Mouse (Mus musculus): ENCODE measurements around the gene Olfr105-ps. TPM values are rescaled to one million over a fixed set of nuclear protein-coding genes. Genes with fewer than 3 reads are reported as not detected.

The Olfr105-ps gene
- total RNA-seq (2015; ENCODE audit: low replicate concordance) (not detected in 2 replicates), total RNA-seq (2017; ENCODE audit: low replicate concordance) (not detected in 2 replicates)

- ATAC-seq (replicated peaks; ENCODE audit: low FRiP score, poor library complexity, severe bottlenecking) = no peak
These were observed at the start of gene Olfr105-ps for GRCm38 (mm10) chr17:37378733-37379132. Gene Olfr105-ps, plus strand, starts transcription at chr17:37379033.

GRCm38 (mm10) chr17:37339598-37339997 is 39.2 kb upstream of the Olfr105-ps start, which contains the start of gene Olfr103:
Gene Olfr103, minus strand, starts transcription at chr17:37339698.
- ATAC-seq (replicated peaks; ENCODE audit: low FRiP score, poor library complexity, severe bottlenecking) = no peak

DNA sequence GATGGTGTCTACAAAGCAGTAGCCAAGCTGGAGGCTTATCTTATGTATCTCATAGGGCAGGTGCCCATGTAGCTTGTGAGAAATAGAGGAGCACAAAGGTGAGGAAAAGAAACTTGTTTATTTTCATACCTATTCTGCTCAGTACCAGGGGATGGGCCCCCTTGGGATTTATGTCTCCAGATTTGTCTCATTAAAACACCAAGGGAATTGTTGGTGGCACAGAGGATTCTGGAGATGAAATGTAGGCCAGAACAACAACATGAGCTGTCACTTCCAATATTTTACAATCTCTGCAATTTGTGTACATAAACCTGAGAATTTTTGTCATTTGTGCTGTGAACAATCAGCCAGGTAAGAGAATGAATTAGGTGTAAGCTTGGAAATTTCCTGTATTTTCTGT is 19.6 kb upstream of the Olfr105-ps start, which contains the start of gene Olfr104-ps:
Gene Olfr104-ps, plus strand, starts transcription at position 301 of the 400 bp plus-strand sequence.
- ATAC-seq (replicated peaks; ENCODE audit: low FRiP score, poor library complexity, severe bottlenecking) = no peak

- ATAC-seq (replicated peaks; ENCODE audit: low FRiP score, poor library complexity, severe bottlenecking) = no peak
These were observed 11.3 kb downstream of the Olfr105-ps start, which contains the start of gene Olfr106-ps for GRCm38 (mm10) chr17:37390093-37390492. Gene Olfr106-ps, plus strand, starts transcription at chr17:37390393.

GRCm38 (mm10) chr17:37398926-37399325 is 20.1 kb downstream of the Olfr105-ps start, which contains the start of gene Olfr107:
Gene Olfr107, plus strand, starts transcription at chr17:37399226.
- no peak for ATAC-seq (replicated peaks; ENCODE audit: low FRiP score, poor library complexity, severe bottlenecking)

DNA sequence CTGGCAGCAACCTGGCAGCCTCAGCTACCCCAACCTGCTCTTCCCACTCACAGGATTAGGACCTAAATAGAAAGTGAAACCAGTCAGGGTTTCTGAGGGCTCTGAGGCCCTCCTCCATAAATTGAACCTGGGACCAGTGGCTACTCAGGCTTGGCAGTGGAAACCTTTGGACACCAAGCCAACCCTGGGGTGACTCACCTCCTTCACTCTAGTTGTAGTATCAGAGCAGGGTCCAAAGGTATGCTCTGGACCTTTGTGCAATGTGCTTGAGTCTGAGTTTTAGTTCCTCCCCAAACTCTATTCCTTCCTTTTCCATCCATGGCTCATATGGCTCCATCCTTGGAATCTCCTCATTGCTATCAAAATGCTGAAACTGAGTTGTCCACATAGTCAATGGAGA is 34.5 kb downstream of the Olfr105-ps start:
- ATAC-seq (replicated peaks; ENCODE audit: low FRiP score, poor library complexity, severe bottlenecking) = no peak

Other genes with a start within 250 kb of the Olfr105-ps start
- not detected in 2 replicates for gene Olfr93, start 217.5 kb upstream of the Olfr105-ps start, total RNA-seq (2015; ENCODE audit: low replicate concordance)
- not detected in 2 replicates for gene Olfr93, start 217.5 kb upstream of the Olfr105-ps start, total RNA-seq (2017; ENCODE audit: low replicate concordance)
- gene Ubd, start 185.1 kb upstream of the Olfr105-ps start, total RNA-seq (2015; ENCODE audit: low replicate concordance) = 4.0 TPM in 1 of 2 replicates, not detected in the other
- 4.5 and 8.9 TPM in 2 replicates for gene Ubd, start 185.1 kb upstream of the Olfr105-ps start, total RNA-seq (2017; ENCODE audit: low replicate concordance)
- not detected in 2 replicates for gene Olfr94, start 178.0 kb upstream of the Olfr105-ps start, total RNA-seq (2015; ENCODE audit: low replicate concordance)
- not detected in 2 replicates for gene Olfr94, start 178.0 kb upstream of the Olfr105-ps start, total RNA-seq (2017; ENCODE audit: low replicate concordance)
- gene Olfr95, start 165.9 kb upstream of the Olfr105-ps start, total RNA-seq (2015; ENCODE audit: low replicate concordance) = not detected in 2 replicates
- gene Olfr95, start 165.9 kb upstream of the Olfr105-ps start, total RNA-seq (2017; ENCODE audit: low replicate concordance) = not detected in 2 replicates
- gene Olfr96, start 158.9 kb upstream of the Olfr105-ps start, total RNA-seq (2015; ENCODE audit: low replicate concordance) = not detected in 2 replicates
- not detected in 2 replicates for gene Olfr96, start 158.9 kb upstream of the Olfr105-ps start, total RNA-seq (2017; ENCODE audit: low replicate concordance)
- gene Olfr97, start 141.7 kb upstream of the Olfr105-ps start, total RNA-seq (2015; ENCODE audit: low replicate concordance) = not detected in 2 replicates
- not detected in 2 replicates for gene Olfr97, start 141.7 kb upstream of the Olfr105-ps start, total RNA-seq (2017; ENCODE audit: low replicate concordance)
- not detected in 2 replicates for gene Olfr98, start 115.3 kb upstream of the Olfr105-ps start, total RNA-seq (2015; ENCODE audit: low replicate concordance)
- not detected in 2 replicates for gene Olfr98, start 115.3 kb upstream of the Olfr105-ps start, total RNA-seq (2017; ENCODE audit: low replicate concordance)
- gene H2-M3, start 108.8 kb upstream of the Olfr105-ps start, total RNA-seq (2015; ENCODE audit: low replicate concordance) = 1.3 TPM in 1 of 2 replicates, not detected in the other
- 5.3 and 6.8 TPM in 2 replicates for gene H2-M3, start 108.8 kb upstream of the Olfr105-ps start, total RNA-seq (2017; ENCODE audit: low replicate concordance)
- gene Olfr99, start 95.6 kb upstream of the Olfr105-ps start, total RNA-seq (2015; ENCODE audit: low replicate concordance) = not detected in 2 replicates
- not detected in 2 replicates for gene Olfr99, start 95.6 kb upstream of the Olfr105-ps start, total RNA-seq (2017; ENCODE audit: low replicate concordance)
- gene Olfr101, start 74.7 kb upstream of the Olfr105-ps start, total RNA-seq (2015; ENCODE audit: low replicate concordance) = not detected in 2 replicates
- not detected in 2 replicates for gene Olfr101, start 74.7 kb upstream of the Olfr105-ps start, total RNA-seq (2017; ENCODE audit: low replicate concordance)
- gene Olfr102, start 62.0 kb upstream of the Olfr105-ps start, total RNA-seq (2015; ENCODE audit: low replicate concordance) = not detected in 2 replicates
- not detected in 2 replicates for gene Olfr102, start 62.0 kb upstream of the Olfr105-ps start, total RNA-seq (2017; ENCODE audit: low replicate concordance)
- gene Olfr103, start 39.3 kb upstream of the Olfr105-ps start, total RNA-seq (2015; ENCODE audit: low replicate concordance) = not detected in 2 replicates
- not detected in 2 replicates for gene Olfr103, start 39.3 kb upstream of the Olfr105-ps start, total RNA-seq (2017; ENCODE audit: low replicate concordance)
- not detected in 2 replicates for gene Olfr104-ps, start 19.5 kb upstream of the Olfr105-ps start, total RNA-seq (2015; ENCODE audit: low replicate concordance)
- not detected in 2 replicates for gene Olfr104-ps, start 19.5 kb upstream of the Olfr105-ps start, total RNA-seq (2017; ENCODE audit: low replicate concordance)
- not detected in 2 replicates for gene Olfr106-ps, start 11.4 kb downstream of the Olfr105-ps start, total RNA-seq (2015; ENCODE audit: low replicate concordance)
- gene Olfr106-ps, start 11.4 kb downstream of the Olfr105-ps start, total RNA-seq (2017; ENCODE audit: low replicate concordance) = not detected in 2 replicates
- gene Olfr107, start 20.2 kb downstream of the Olfr105-ps start, total RNA-seq (2015; ENCODE audit: low replicate concordance) = not detected in 2 replicates
- gene Olfr107, start 20.2 kb downstream of the Olfr105-ps start, total RNA-seq (2017; ENCODE audit: low replicate concordance) = not detected in 2 replicates
- not detected in 2 replicates for gene Olfr108, start 66.4 kb downstream of the Olfr105-ps start, total RNA-seq (2015; ENCODE audit: low replicate concordance)
- gene Olfr108, start 66.4 kb downstream of the Olfr105-ps start, total RNA-seq (2017; ENCODE audit: low replicate concordance) = not detected in 2 replicates
- gene Olfr109, start 79.9 kb downstream of the Olfr105-ps start, total RNA-seq (2015; ENCODE audit: low replicate concordance) = not detected in 2 replicates
- not detected in 2 replicates for gene Olfr109, start 79.9 kb downstream of the Olfr105-ps start, total RNA-seq (2017; ENCODE audit: low replicate concordance)
- not detected in 2 replicates for gene H2-M2, start 104.5 kb downstream of the Olfr105-ps start, total RNA-seq (2015; ENCODE audit: low replicate concordance)
- gene H2-M2, start 104.5 kb downstream of the Olfr105-ps start, total RNA-seq (2017; ENCODE audit: low replicate concordance) = not detected in 2 replicates
- gene Olfr110, start 113.4 kb downstream of the Olfr105-ps start, total RNA-seq (2015; ENCODE audit: low replicate concordance) = not detected in 2 replicates
- not detected in 2 replicates for gene Olfr110, start 113.4 kb downstream of the Olfr105-ps start, total RNA-seq (2017; ENCODE audit: low replicate concordance)
- not detected in 2 replicates for gene Olfr111, start 129.0 kb downstream of the Olfr105-ps start, total RNA-seq (2015; ENCODE audit: low replicate concordance)
- not detected in 2 replicates for gene Olfr111, start 129.0 kb downstream of the Olfr105-ps start, total RNA-seq (2017; ENCODE audit: low replicate concordance)
- not detected in 2 replicates for gene Olfr112, start 190.4 kb downstream of the Olfr105-ps start, total RNA-seq (2015; ENCODE audit: low replicate concordance)
- not detected in 2 replicates for gene Olfr112, start 190.4 kb downstream of the Olfr105-ps start, total RNA-seq (2017; ENCODE audit: low replicate concordance)
- not detected in 2 replicates for gene Olfr113, start 198.6 kb downstream of the Olfr105-ps start, total RNA-seq (2015; ENCODE audit: low replicate concordance)
- not detected in 2 replicates for gene Olfr113, start 198.6 kb downstream of the Olfr105-ps start, total RNA-seq (2017; ENCODE audit: low replicate concordance)
- gene Olfr114, start 213.7 kb downstream of the Olfr105-ps start, total RNA-seq (2015; ENCODE audit: low replicate concordance) = not detected in 2 replicates
- not detected in 2 replicates for gene Olfr114, start 213.7 kb downstream of the Olfr105-ps start, total RNA-seq (2017; ENCODE audit: low replicate concordance)
- gene Olfr115, start 248.1 kb downstream of the Olfr105-ps start, total RNA-seq (2015; ENCODE audit: low replicate concordance) = not detected in 2 replicates
- not detected in 2 replicates for gene Olfr115, start 248.1 kb downstream of the Olfr105-ps start, total RNA-seq (2017; ENCODE audit: low replicate concordance)
- gene Olfr116, start 248.2 kb downstream of the Olfr105-ps start, total RNA-seq (2015; ENCODE audit: low replicate concordance) = not detected in 2 replicates
- not detected in 2 replicates for gene Olfr116, start 248.2 kb downstream of the Olfr105-ps start, total RNA-seq (2017; ENCODE audit: low replicate concordance)